Mouse (Mus musculus): ENCODE data around the gene 1700017B05Rik. TPM values are rescaled to one million over a fixed set of nuclear protein-coding genes. Genes with fewer than 3 reads are reported as not detected.

Gene 1700017B05Rik
- polyA plus RNA-seq, 1 experiment from 2014 or later, result 9.7 TPM

- WGBS, result 85% methylated on average over 5 of the region's 5 CpGs
Observed at GRCm38 (mm10) chr9:57241111-57241510, 21.3 kb downstream of the 1700017B05Rik start.

GRCm38 (mm10) chr9:57238220-57238619 lies 24.2 kb downstream of the 1700017B05Rik start:
- Histone ChIP-seq H3K36me3 (no peaks in the 10 kb centered on the region), H3K27me3 (no peaks in the 10 kb centered on the region), H3K27ac (replicated peaks) (no peak overlapping the region), H3K4me2 (replicated peaks) (no peak overlapping the region), H3K4me1 (no peaks in the 10 kb centered on the region), H3K9ac (replicated peaks) (no peak overlapping the region), H3K9me3 (no peaks in the 10 kb centered on the region), H3K4me3 (no peak overlapping the region)
- WGBS, result 97% methylated on average over 2 of the region's 2 CpGs
- ATAC-seq (ENCODE audit: low FRiP score, low read depth), result no peak

More at GRCm38 (mm10) chr9:57241111-57241510, 21.3 kb downstream of the 1700017B05Rik start:
- no peak overlapping the region for H3K4me3 ChIP-seq
- no peak overlapping the region for H3K27ac ChIP-seq (replicated peaks)
- no peaks in the 10 kb centered on the region for H3K27me3 ChIP-seq
- no peak overlapping the region for H3K4me2 ChIP-seq (replicated peaks)
- no peak overlapping the region for H3K9ac ChIP-seq (replicated peaks)
- H3K4me1 ChIP-seq, result 0 out of 2 replicates have a peak, but pooled peaks cover 3% of the 10 kb centered on the region
- no peaks in the 10 kb centered on the region for H3K9me3 ChIP-seq
- ATAC-seq (ENCODE audit: low FRiP score, low read depth), result no peak
- no peaks in the 10 kb centered on the region for H3K36me3 ChIP-seq

GRCm38 (mm10) chr9:57237705-57238104 lies 24.7 kb downstream of the 1700017B05Rik start:
- Histone ChIP-seq H3K9me3 (no peaks in the 10 kb centered on the region), H3K4me1 (no peaks in the 10 kb centered on the region), H3K27ac (replicated peaks) (no peak overlapping the region), H3K4me2 (replicated peaks) (no peak overlapping the region), H3K27me3 (no peaks in the 10 kb centered on the region), H3K9ac (replicated peaks) (no peak overlapping the region), H3K36me3 (no peaks in the 10 kb centered on the region), H3K4me3 (no peak overlapping the region)
- no peak for ATAC-seq (ENCODE audit: low FRiP score, low read depth)
- WGBS, result 80% methylated on average over 5 of the region's 5 CpGs

GRCm38 (mm10) chr9:57236256-57236655 lies 26.2 kb downstream of the 1700017B05Rik start, which contains the start of gene Trcg1:
TSS of gene Trcg1 (plus strand) at chr9:57236556.
- Histone ChIP-seq H3K9me3 (no peaks in the 10 kb centered on the region), H3K27me3 (no peaks in the 10 kb centered on the region), H3K4me3 (no peak within 1 kb of the TSS), H3K27ac (replicated peaks) (no peak within 1 kb of the TSS), H3K9ac (replicated peaks) (no peak within 1 kb of the TSS), H3K36me3 (no peaks in the 10 kb centered on the region), H3K4me2 (replicated peaks) (no peak within 1 kb of the TSS), H3K4me1 (no peaks in the 10 kb centered on the region)
- ATAC-seq (ENCODE audit: low FRiP score, low read depth), result no peak
- WGBS, result 79% methylated on average over 2 of the region's 2 CpGs

GRCm38 (mm10) chr9:57233767-57234166 lies 28.6 kb downstream of the 1700017B05Rik start:
- no peak overlapping the region for H3K9ac ChIP-seq (replicated peaks)
- H3K9me3 ChIP-seq, result no peaks in the 10 kb centered on the region
- no peaks in the 10 kb centered on the region for H3K36me3 ChIP-seq
- ATAC-seq (ENCODE audit: low FRiP score, low read depth), result no peak
- no peak overlapping the region for H3K4me3 ChIP-seq
- H3K27ac ChIP-seq (replicated peaks), result no peak overlapping the region
- H3K4me2 ChIP-seq (replicated peaks), result no peak overlapping the region
- H3K27me3 ChIP-seq, result no peaks in the 10 kb centered on the region
- H3K4me1 ChIP-seq, result no peaks in the 10 kb centered on the region
- 88% methylated on average over 3 of the region's 3 CpGs for WGBS

GRCm38 (mm10) chr9:57233142-57233541 lies 29.3 kb downstream of the 1700017B05Rik start:
- no peak overlapping the region for H3K4me2 ChIP-seq (replicated peaks)
- WGBS, result 83% methylated on average over 6 of the region's 6 CpGs
- H3K9ac ChIP-seq (replicated peaks), result no peak overlapping the region
- H3K27me3 ChIP-seq, result no peaks in the 10 kb centered on the region
- H3K36me3 ChIP-seq, result no peaks in the 10 kb centered on the region
- H3K4me1 ChIP-seq, result no peaks in the 10 kb centered on the region
- no peak overlapping the region for H3K27ac ChIP-seq (replicated peaks)
- H3K4me3 ChIP-seq, result no peak overlapping the region
- no peak for ATAC-seq (ENCODE audit: low FRiP score, low read depth)
- no peaks in the 10 kb centered on the region for H3K9me3 ChIP-seq

GRCm38 (mm10) chr9:57232341-57232940 lies 30.0 kb downstream of the 1700017B05Rik start:
- no peak for ATAC-seq (ENCODE audit: low FRiP score, low read depth)
- no peaks in the 10 kb centered on the region for H3K4me1 ChIP-seq
- H3K27me3 ChIP-seq, result no peaks in the 10 kb centered on the region
- no peak overlapping the region for H3K27ac ChIP-seq (replicated peaks)
- no peak overlapping the region for H3K4me2 ChIP-seq (replicated peaks)
- H3K36me3 ChIP-seq, result no peaks in the 10 kb centered on the region
- 90% methylated on average over 5 of the region's 5 CpGs for WGBS
- no peaks in the 10 kb centered on the region for H3K9me3 ChIP-seq
- no peak overlapping the region for H3K4me3 ChIP-seq
- no peak overlapping the region for H3K9ac ChIP-seq (replicated peaks)

- Histone ChIP-seq H3K27me3 (no peaks in the 10 kb centered on the region), H3K9me3 (no peaks in the 10 kb centered on the region), H3K36me3 (no peaks in the 10 kb centered on the region), H3K4me1 (no peaks in the 10 kb centered on the region), H3K4me2 (replicated peaks) (no peak overlapping the region), H3K27ac (replicated peaks) (no peak overlapping the region), H3K9ac (replicated peaks) (no peak overlapping the region), H3K4me3 (no peak overlapping the region)
- WGBS, result 80% methylated on average over 8 of the region's 8 CpGs
- no peak for ATAC-seq (ENCODE audit: low FRiP score, low read depth)
Observed at GRCm38 (mm10) chr9:57231536-57232255, 30.7 kb downstream of the 1700017B05Rik start.

- Histone ChIP-seq H3K9ac (replicated peaks) (no peak overlapping the region), H3K4me1 (no peaks in the 10 kb centered on the region), H3K4me2 (replicated peaks) (no peak overlapping the region), H3K27ac (replicated peaks) (no peak overlapping the region), H3K9me3 (no peaks in the 10 kb centered on the region), H3K27me3 (no peaks in the 10 kb centered on the region), H3K4me3 (no peak overlapping the region), H3K36me3 (no peaks in the 10 kb centered on the region)
- WGBS, result 65% methylated on average over 9 of the region's 9 CpGs
- ATAC-seq (ENCODE audit: low FRiP score, low read depth), result no peak
Observed at GRCm38 (mm10) chr9:57230146-57230783, 32.1 kb downstream of the 1700017B05Rik start.

- no peak overlapping the region for H3K4me3 ChIP-seq
- H3K27ac ChIP-seq (replicated peaks), result no peak overlapping the region
- H3K4me1 ChIP-seq, result no peaks in the 10 kb centered on the region
- no peak overlapping the region for H3K4me2 ChIP-seq (replicated peaks)
- no peaks in the 10 kb centered on the region for H3K9me3 ChIP-seq
- no peaks in the 10 kb centered on the region for H3K27me3 ChIP-seq
- no peaks in the 10 kb centered on the region for H3K36me3 ChIP-seq
- no peak for ATAC-seq (ENCODE audit: low FRiP score, low read depth)
- H3K9ac ChIP-seq (replicated peaks), result no peak overlapping the region
- WGBS, result 81% methylated on average over 4 of the region's 4 CpGs
Observed at GRCm38 (mm10) chr9:57229726-57230125, 32.7 kb downstream of the 1700017B05Rik start.

- Histone ChIP-seq H3K4me2 (replicated peaks) (no peak overlapping the region), H3K27me3 (no peaks in the 10 kb centered on the region), H3K4me1 (no peaks in the 10 kb centered on the region), H3K36me3 (no peaks in the 10 kb centered on the region), H3K9ac (replicated peaks) (no peak overlapping the region), H3K27ac (replicated peaks) (no peak overlapping the region), H3K4me3 (no peak overlapping the region), H3K9me3 (no peaks in the 10 kb centered on the region)
- WGBS, result 73% methylated on average over 4 of the region's 4 CpGs
- ATAC-seq (ENCODE audit: low FRiP score, low read depth), result no peak
Observed at GRCm38 (mm10) chr9:57228186-57228585, 34.2 kb downstream of the 1700017B05Rik start.

- H3K27me3 ChIP-seq, result no peaks in the 10 kb centered on the region
- no peaks in the 10 kb centered on the region for H3K4me1 ChIP-seq
- no peak overlapping the region for H3K9ac ChIP-seq (replicated peaks)
- H3K4me2 ChIP-seq (replicated peaks), result no peak overlapping the region
- no peaks in the 10 kb centered on the region for H3K9me3 ChIP-seq
- no peak for ATAC-seq (ENCODE audit: low FRiP score, low read depth)
- H3K36me3 ChIP-seq, result no peaks in the 10 kb centered on the region
- WGBS, result 71% methylated on average over 5 of the region's 5 CpGs
- H3K27ac ChIP-seq (replicated peaks), result no peak overlapping the region
- H3K4me3 ChIP-seq, result no peak overlapping the region
Observed at GRCm38 (mm10) chr9:57227203-57227602, 35.2 kb downstream of the 1700017B05Rik start.

Data from midbrain, embryonic 12.5 days (tissue).